Mouse (Mus musculus) brain, embryonic 14.5 days (tissue): ENCODE results near the gene Utp18.

Experiments used
- CTCF ChIP-seq: fragments of 200-500 bp; IDR thresholded peaks from 2 replicates; pipeline ENCODE4 v1.5.1; 2012; ENCODE audit warnings: inconsistent platforms, mild to moderate bottlenecking, moderate library complexity, borderline replicate concordance; ENCODE audit not compliant: insufficient read depth, insufficient read length; ENCODE audit errors: extremely low read depth
- POLR2A ChIP-seq: fragments of 200-500 bp; IDR thresholded peaks from 2 replicates; pipeline ENCODE4 v1.6.1; 2012; ENCODE audit warnings: mild to moderate bottlenecking, inconsistent platforms, borderline replicate concordance; ENCODE audit not compliant: poor library complexity, insufficient read depth, insufficient read length, severe bottlenecking; ENCODE audit errors: extremely low read depth

DNA sequence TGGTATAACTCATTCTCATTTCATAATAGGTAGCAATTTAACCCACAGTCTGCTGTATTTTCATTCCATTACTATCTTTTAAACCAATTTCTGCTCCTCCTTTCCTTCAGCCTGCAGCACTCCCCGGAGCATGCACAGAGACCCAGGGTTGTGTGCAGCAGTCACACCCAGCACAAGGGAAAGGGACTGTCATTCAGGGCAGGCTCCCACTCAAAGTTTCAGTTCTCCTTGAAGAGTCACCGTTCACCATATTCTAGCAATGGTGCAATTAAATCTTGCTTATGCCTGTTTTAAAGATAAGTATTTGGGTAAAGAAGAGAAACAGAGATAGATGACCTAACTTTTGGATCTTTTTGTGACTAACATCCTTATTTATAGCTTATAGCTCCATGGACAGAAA is 24.4 kb downstream of the Utp18 start:
- TF ChIP-seq CTCF (no peak), POLR2A (no peak)
